Mouse (Mus musculus) heart, postnatal 10 days (tissue): ENCODE measurements around the gene Zfp120. TPM values are rescaled to one million over a fixed set of nuclear protein-coding genes. Genes with fewer than 3 reads are reported as not detected.
"Not testable (repeated sequence)": the region's sequence is repeated elsewhere in the genome, so short reads cannot be mapped to it uniquely, and the experiment has no call there.

Source experiments
- DNase-seq, 2 experiments: peaks; one replicate each; pipeline ENCODE4 v3.0.0; 2021
- intact Hi-C: fragments of 180-260 bp; cut with DNase I; formaldehyde crosslinking; loops from one replicate; pipeline ENCODE4 v1.15.1; 2025
- total RNA-seq, 2 experiments: library from RNA; stranded (reverse); gene quantifications; 2 replicates each; pipeline ENCODE4 v1.2.3; 2021

Gene Zfp120
- total RNA-seq, result 1 to 10 TPM; 6.3 to 6.9 TPM

- intact Hi-C loops, result loop anchor here (10.0 kb wide), 1 partner anchor 768 kb away; the partner anchor contains the start of genes Abhd12 and Gins1
- DNase-seq, result peak; percentile 91 to 92
Observed at GRCm38 (mm10) chr2:150136435-150136897, at the start of gene Zfp120. TSS of gene Zfp120 (minus strand) at chr2:150136708.

- DNase-seq, intact Hi-C loops: not testable (repeated sequence)
Observed at GRCm38 (mm10) chr2:150181570-150181999, 45.1 kb upstream of the Zfp120 start, which contains the start of gene Gm14139. TSS of gene Gm14139 (plus strand) at chr2:150181755.

- DNase-seq, intact Hi-C loops: not testable (repeated sequence)
Observed at GRCm38 (mm10) chr2:150181046-150181445, 44.5 kb upstream of the Zfp120 start.

- DNase-seq, intact Hi-C loops: not testable (repeated sequence)
Observed at GRCm38 (mm10) chr2:150179579-150179978, 43.1 kb upstream of the Zfp120 start, which contains the start of gene Gm10770. TSS of gene Gm10770 (minus strand) at chr2:150179679.

GRCm38 (mm10) chr2:150173833-150174232 is 37.3 kb upstream of the Zfp120 start:
- intact Hi-C loops, result no loop called here

GRCm38 (mm10) chr2:150166703-150167102 is 30.2 kb upstream of the Zfp120 start:
- no peak for DNase-seq
- intact Hi-C loops, result no loop called here

More at GRCm38 (mm10) chr2:150173833-150174232, 37.3 kb upstream of the Zfp120 start:
- no peak for DNase-seq

GRCm38 (mm10) chr2:150132773-150133172 is 3.7 kb downstream of the Zfp120 start:
- intact Hi-C loops, result loop anchor here (10.0 kb wide), 1 partner anchor 772 kb away; the partner anchor contains the start of genes Abhd12 and Gins1
- DNase-seq, result no peak

GRCm38 (mm10) chr2:150132002-150132401 is 4.5 kb downstream of the Zfp120 start:
- DNase-seq, result not testable (repeated sequence)
- intact Hi-C loops, result loop anchor here (10.0 kb wide), 1 partner anchor 773 kb away; the partner anchor contains the start of genes Abhd12 and Gins1

- intact Hi-C loops, result no loop called here
- DNase-seq, result no peak
Observed at GRCm38 (mm10) chr2:150111247-150111912, 25.1 kb downstream of the Zfp120 start.

- intact Hi-C loops, result loop anchor here (1.0 kb wide), 2 partner anchors 676 to 749 kb away; no protein-coding TSS in a partner anchor
- DNase-seq, result peak; percentile 23 to 49
Observed at GRCm38 (mm10) chr2:150099618-150100017, 36.9 kb downstream of the Zfp120 start.

Other genes starting within 250 kb of the Zfp120 start
- gene Gm10770, start 43.0 kb upstream of the Zfp120 start, total RNA-seq, result not detected
- gene Gm14139, start 45.0 kb upstream of the Zfp120 start, total RNA-seq, result not detected
- 1 to 10 TPM; 3.4 to 4.8 TPM for gene Zfp937, start 81.4 kb upstream of the Zfp120 start, total RNA-seq
- gene Gm21994, start 118.9 kb upstream of the Zfp120 start, total RNA-seq, result 1 to 10 TPM; 2.6 to 4.6 TPM
- gene Gm14124, start 120.8 kb upstream of the Zfp120 start, total RNA-seq, result under 1 TPM; 0.10 to 0.19 TPM
- gene Gm10130, start 187.0 kb upstream of the Zfp120 start, total RNA-seq, result 1 to 10 TPM; 1.2 to 1.9 TPM
- gene 3300002I08Rik, start 226.1 kb upstream of the Zfp120 start, total RNA-seq, result 1 to 10 TPM; 3.2 to 3.9 TPM